Mouse (Mus musculus) ovary, postnatal 36 days (tissue): ENCODE data around the gene Wdfy4.

Experiments
- DNase-seq: peaks from one replicate; pipeline ENCODE4 v3.0.0; 2022; ENCODE audit warnings: low spot score, mixed read lengths

Wdfy4 gene

GRCm38 (mm10) chr14:33189849-33190423, 4.6 kb upstream of the Wdfy4 start:
- no peak for DNase-seq

DNA sequence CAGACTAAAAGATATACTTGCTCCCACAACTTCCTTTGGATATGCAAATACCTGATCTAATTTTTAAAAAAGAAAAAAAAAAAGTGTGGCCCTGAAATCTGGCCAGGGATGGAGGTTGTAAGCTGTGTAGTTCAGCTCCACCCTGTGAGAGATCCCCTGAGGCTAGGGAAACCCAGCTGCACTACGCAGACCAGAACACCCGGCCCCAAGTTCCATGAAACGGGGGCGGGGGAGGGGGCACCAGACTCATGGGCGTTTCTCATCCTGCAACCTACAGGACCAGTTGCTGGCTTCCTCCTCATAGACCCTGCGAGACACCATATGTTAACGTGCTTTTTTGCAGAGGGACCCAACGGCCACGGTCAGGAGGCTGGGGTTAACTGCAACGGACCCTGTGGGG, 3.9 kb upstream of the Wdfy4 start:
- DNase-seq, result no peak

DNA sequence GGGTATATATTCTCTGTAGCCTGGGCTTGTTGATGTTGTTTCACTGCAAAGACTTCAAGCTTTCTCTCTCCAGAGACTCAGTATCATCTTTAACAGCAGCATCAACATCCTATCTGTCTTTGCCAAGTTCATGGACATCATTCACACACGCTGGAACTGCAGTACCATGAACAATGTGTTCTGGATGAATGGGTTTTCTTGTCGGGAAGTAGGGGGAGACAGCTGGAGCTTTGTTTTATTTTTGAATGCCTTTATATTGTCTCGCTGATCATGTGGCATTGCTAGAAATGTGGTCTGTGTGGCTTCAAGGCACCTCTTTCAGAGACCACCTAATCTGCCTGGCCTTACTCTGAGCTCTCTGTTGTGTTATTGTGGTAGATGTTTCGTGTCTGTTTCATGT, 1.9 kb upstream of the Wdfy4 start:
- DNase-seq, result no peak

DNA sequence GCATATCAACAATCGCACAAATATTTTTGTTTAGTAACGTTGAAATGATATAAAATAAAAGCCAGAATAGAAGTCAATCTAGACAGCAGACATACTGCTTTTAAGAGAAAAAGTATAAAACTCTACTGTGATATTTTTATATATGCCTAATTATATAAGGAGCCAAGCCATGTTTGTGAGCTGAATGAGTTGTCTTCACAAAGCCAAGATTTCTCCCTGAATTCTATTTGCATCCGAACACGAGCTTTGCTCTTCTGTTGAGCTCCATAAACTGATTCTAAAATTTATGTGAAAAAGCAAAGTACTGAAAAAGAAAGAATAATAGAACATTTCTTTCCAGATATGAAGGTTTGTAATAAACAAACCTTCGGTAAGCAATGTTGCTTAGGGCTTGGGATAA, 5.2 kb downstream of the Wdfy4 start:
- no peak for DNase-seq

DNA sequence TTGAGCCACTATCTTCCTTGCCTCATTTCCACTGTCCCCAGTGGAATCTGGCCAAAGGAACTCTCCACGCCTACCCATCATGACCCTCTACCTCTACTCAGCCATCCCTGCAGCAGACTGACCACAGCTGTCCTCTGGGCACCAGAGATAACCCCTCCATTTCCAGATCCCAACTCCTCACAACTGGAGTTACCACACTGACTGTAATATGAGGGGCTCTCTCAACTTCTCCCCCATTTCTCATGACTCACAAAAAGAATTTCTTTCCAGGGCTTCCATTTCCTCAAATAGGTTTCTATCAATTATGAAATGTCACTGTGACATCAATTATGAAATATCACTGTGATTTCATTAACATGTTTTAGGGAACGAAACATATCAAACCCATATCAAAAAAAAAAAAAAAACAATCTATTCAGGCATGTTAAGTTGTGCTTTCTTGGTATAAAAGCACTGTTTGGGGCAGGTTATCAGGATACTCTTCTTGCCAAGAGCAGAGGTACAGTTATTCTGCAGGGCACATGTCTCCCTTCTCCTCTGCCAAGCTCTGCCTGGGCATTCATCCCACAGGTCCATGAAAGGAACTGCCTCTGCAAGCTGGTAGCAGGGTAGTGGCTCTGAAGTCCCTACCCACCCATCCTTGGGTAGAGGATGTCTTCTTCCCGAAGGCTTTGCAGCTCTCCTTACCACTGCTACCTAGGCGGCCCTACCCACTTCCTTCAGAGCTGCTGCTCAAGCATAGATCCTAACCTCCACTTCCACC, 10.1 kb downstream of the Wdfy4 start:
- DNase-seq, result no peak

DNA sequence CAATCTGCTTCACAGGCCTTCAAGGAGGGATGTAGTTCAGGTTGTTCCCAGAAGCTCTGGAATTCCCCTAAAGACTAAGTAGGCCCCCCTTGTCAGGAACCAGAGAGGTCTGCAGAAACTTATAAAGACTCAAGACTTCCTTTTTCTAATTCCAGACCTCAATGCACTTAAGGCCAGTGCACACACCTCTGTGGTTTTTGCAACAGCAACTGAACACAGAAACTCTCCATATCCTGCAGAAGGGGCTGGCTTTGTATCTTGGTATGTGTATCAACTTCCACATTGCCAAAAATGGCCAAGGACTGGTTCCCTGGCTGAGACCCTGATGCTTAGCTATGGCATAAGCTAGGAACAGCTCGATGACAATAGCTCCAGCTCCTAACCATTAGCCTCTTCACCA, 13.4 kb downstream of the Wdfy4 start:
- DNase-seq, result no peak

- no peak for DNase-seq
Observed at GRCm38 (mm10) chr14:33168750-33169149, 16.6 kb downstream of the Wdfy4 start.

DNA sequence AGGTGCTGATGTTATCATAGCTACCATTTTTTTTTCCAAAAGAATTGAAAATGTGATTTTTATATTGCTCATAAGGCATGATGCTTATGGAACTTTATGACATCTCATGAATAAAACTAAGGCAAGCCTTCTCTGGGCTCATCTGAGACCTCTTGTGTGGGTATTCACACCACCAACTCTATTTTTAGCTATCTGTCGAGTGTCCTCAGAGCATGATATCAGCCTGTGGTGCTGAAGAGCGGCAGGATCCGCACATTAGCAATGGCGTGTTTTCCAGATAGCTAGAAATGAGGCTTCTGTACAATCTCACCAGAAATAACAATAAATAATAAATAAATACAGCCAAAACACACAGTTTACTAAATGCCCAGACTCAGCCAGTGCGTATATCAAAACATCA, 23.1 kb downstream of the Wdfy4 start:
- no peak for DNase-seq

DNA sequence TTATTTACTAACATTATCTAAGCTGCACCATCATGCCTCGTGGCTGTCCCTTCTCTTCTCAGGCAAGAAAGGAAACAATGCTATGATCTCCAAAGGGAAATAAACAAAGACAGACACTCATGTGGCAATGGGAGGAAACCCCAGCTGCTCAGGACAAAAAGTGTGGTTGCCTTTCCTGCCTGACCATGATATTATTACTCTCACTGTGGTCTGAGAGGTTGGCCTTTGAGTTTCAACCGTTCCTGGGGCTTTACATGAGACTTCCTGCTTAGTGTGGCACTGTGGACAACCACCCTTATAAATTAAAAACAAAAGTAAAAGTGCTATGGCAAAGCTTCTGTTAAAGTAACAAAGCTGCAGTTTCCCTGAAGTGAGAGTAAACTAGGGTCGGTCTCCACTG, 27.0 kb downstream of the Wdfy4 start:
- DNase-seq, result no peak

DNA sequence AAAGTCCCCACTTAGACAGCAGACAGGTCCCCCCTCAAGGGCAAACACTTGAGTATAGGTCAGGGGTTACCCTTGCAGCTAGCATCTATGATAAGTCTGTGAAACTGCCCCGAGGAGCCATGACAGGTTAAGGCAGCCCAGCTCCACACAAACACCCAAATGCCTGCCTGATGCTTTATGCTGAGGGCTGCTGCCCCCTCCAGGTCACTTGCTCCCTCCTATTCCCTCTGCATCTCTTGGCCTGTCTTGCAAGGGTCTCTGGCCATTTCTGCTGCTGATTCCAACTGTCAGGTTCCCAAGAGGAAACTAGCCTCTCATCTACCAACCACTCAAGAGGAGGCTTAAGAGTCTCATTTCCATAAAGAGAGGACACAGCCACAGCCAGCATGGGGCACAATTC, 32.4 kb downstream of the Wdfy4 start:
- DNase-seq, result no peak

GRCm38 (mm10) chr14:33146287-33146686, 39.0 kb downstream of the Wdfy4 start:
- DNase-seq, result no peak

DNA sequence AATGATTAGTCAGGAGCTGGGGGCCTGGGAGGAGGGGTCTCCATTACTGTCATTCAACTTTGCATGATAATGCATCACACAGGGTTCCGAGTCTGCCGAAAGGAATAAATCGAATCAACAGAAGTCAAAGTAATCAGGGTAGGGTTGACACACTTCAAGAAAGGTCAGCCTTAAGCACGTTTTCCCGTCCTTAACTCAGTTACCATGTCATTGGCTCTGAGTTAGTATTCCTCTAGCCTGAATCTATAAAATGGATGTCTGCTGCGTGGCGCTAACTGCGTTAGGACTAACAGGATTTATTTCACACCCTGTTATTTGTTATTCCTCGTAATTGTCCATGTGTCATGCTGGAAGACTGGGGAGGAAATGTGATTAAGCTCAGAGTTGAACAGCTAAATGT, 48.5 kb downstream of the Wdfy4 start:
- no peak for DNase-seq

DNA sequence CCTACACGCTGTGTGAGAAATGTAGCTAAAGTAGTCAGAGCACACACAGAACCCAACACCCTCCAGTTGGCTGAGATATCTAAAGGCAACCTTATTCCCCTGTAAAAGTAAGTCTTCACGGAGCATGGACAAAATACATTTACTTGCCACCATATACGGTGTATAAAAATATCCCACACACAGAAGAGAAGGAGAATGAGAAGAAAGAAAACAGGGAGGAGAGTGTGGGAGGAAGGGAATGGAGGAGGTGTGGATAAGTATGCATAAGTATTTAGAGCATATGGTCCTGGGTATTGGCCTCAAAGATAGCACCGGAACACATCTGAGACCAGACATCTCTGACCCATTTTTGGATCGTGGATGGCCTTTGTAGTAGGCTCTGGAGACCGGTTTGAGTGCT, 50.1 kb downstream of the Wdfy4 start:
- DNase-seq, result no peak

DNA sequence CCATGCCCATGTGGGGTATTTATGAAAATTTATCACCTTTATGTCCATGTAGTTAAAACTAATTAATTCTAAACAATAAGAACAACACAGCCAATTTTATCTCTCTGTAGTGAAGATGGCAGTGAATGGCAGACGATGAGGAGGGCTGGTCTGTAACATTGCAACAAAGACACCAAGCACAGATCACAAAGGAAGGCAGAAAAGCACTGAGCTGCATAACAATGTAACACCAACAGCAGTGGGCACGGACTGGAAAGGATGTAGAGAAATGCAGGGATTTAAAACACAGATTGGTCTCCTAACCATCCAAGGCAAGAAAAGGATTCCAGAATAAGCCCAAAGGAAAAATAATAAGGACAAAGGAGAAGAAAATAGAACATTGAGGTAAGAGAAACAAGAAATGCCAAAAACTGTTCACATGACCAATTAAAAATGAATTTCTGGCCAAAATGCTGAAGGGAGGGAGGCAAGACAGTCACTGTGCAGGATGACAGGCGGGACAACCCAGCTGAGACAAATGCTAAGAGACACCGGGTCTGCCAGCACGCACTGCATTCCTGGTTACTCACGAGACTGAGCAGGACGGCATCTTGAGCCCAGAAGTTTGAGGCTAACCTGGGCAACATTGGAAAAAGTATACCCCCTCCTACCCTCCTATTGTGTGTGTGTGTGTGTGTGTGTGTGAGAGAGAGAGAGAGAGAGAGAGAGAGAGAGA, 54.1 kb downstream of the Wdfy4 start:
- DNase-seq, result no peak

GRCm38 (mm10) chr14:33116590-33116989, 68.7 kb downstream of the Wdfy4 start:
- no peak for DNase-seq

DNA sequence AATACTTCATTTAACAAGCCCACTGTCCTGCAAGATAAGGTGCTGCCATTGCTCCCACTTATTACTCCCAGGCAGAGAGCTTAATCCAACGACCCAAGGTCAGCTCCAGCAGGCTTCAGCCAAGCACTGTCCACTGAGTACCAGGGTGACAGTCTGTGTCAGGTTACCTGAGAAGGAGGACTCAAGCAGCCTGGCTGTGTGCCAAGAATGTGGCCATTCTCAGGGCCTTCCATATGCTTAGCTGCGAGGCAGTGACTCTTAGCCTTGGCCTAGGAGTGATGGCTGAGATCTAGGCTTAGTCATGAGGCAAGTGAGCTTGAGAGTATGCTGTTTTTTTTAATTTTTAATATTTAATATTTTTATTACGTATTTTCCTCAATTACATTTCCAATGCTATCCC, 80.5 kb downstream of the Wdfy4 start:
- no peak for DNase-seq

DNA sequence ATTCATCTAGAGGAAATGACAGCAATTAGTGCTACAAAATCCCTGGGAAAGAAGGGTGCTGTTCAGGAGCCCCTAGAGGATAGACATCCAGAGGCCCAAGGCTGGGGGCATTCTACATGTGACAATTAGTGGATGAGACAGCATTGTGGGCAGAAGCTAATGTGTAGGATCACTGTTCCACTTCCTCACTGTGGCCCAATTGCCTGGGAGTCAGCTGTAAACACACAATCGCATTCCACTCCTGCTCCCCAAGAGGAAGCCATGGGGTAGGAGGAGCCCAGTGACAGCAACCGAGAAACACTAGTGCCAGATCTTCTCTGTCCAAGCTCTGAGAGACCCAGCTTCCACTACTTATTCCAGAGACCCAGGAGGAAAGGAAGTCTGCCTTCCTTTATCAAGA, 83.7 kb downstream of the Wdfy4 start:
- no peak for DNase-seq

- no peak for DNase-seq
Observed at GRCm38 (mm10) chr14:33099926-33100325, 85.4 kb downstream of the Wdfy4 start.

DNA sequence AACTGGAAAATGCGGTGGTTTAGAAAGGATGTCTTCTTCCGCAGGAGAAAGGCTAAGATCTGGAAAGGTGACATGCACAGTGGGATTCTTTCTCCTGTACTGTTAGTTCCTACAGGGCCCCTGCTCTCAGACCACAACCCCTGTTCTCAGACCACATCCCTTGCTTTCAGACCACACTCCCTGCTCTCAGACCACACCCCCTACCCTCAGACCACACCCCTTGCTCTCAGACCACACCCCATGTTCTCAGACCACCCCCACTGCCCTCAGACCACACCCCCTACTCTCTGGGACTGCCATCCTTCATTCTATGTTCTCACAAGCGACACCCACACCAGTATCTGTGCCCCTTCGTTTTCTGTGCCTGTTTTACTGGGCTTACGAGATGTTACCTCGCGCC, 86.2 kb downstream of the Wdfy4 start:
- no peak for DNase-seq

DNA sequence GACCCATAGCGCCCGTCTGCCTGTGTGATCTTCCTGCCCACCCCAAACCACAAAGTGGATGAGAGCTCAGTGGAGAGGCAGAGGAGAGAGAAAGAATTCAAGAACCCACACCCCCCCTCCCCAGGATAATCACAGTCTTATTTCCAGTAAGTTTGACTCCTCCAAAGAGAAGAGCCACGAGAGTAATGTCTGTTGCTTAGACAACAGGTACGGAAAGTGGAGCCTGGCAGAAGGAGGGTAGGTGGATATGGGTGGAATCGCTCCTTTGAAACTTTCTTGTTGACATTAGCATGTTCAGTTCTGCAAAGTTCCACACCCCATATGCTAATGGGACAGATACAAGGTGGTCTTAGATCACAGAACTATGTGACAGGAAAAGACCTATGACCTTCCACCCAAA, 88.8 kb downstream of the Wdfy4 start:
- no peak for DNase-seq

DNA sequence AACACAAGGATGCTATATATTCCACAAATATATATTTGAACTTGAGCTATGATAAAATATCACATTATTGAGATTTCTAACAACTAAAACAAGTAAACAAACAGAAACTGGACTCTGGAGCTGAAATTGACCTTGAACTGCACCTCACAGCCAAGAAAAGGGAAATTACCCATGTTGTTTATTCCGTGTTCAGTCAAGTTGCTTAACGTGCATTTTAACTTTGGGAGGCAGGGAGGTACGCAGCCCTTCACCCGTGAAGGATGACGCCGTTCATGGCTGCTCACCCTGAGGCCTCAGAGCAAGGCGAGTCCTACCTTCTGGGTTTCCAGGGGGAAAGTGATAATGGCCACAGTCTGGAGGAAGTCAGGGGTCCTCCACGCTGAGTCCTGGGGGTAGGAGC, 102.0 kb downstream of the Wdfy4 start:
- no peak for DNase-seq

- no peak for DNase-seq
Observed at GRCm38 (mm10) chr14:33082301-33082700, 103.0 kb downstream of the Wdfy4 start.

- DNase-seq, result no peak
Observed at GRCm38 (mm10) chr14:33081370-33081860, 103.9 kb downstream of the Wdfy4 start.
